Mouse (Mus musculus) adrenal gland, adult 10 weeks (tissue): ENCODE results near the gene 4931408C20Rik. TPM values are rescaled to one million over a fixed set of nuclear protein-coding genes. Genes with fewer than 3 reads are reported as not detected.

ENCODE experiments used
- polyA plus RNA-seq: library from polyadenylated mRNA; stranded (reverse); fragments of 350-450 nt; fragmentation: Illumina TruSeq; extraction: RNeasy Lipid Tissue Mini Kit (QIAGEN cat#74804); gene quantifications from one replicate; pipeline ENCODE4 v1.2.3, GENCODE M21; 2014; ENCODE audit warnings: low read depth, low replicate concordance

4931408C20Rik gene
- not detected for polyA plus RNA-seq

GRCm38 (mm10) chr1:26686842-26687760 is at the start of gene 4931408C20Rik:
4931408C20Rik (minus strand) TSS chr1:26687460.

